Mouse (Mus musculus): ENCODE measurements around the gene Kdelr1.

GRCm38 (mm10) chr7:45869787-45870186, 2.8 kb upstream of the Kdelr1 start:
- TF ChIP-seq POLR2A (IDR thresholded peaks at IDR 0.05; ENCODE audit: borderline replicate concordance, extremely low read depth, low read depth, low read length), result no peak
- no peak for TF ChIP-seq CTCF (IDR thresholded peaks at IDR 0.05; ENCODE audit: insufficient read depth, low read length)
